Mouse (Mus musculus) mesoderm, embryonic 11.5 days (tissue): Measurements from ENCODE around the gene Ppp3ca.

Experiments
- DNase-seq: peaks from one replicate; pipeline ENCODE4 v3.0.0-alpha.2; 2012; ENCODE audit warnings: low read depth, low spot score

Gene Ppp3ca

DNA sequence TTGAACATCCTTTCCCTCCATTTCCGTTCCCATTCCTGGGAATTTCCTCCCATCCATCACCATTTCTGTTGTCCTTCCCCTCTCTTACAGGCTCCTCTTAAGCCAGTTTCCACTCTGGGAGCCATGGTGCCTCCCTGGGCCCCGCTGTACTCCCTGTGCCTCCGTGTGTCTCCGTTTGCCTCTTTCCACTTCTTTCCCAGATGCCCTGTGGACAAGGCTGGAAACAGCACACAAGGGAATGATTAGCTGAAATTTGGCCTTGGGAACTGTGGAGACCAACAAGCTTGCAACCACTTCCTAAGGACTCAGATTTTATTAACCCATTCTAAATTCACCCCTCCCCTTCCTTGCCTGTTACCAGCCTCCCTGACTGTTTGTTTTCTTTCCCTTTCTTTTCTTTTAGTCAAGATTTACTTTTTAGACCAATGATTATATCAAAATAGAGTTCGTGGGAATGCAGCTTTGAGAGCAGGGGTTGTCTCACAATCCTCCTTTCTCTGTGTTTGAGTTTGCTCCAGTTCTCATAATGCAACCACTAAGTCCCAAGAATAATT, 93.9 kb downstream of the Ppp3ca start:
- peak; percentile 12 for DNase-seq

DNA sequence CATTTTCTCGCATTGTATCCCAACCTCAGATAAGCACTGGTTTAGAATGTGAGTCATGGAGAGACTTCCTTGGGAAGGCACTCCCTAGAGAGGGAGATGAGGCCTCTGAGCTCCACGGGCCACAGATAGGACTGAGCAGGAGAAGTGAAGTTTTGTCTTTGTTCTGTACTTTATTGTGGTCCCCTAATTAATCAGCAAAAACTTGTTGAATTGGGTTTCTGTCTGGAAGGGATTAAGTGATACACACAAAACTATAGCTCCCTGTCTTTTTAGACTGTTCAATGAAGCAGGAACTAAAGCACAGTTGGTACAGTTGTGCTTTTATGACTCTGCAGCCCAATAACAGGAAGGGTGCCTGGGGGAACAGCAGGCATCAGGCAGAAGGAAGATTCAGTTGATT, 95.6 kb downstream of the Ppp3ca start:
- no peak for DNase-seq

DNA sequence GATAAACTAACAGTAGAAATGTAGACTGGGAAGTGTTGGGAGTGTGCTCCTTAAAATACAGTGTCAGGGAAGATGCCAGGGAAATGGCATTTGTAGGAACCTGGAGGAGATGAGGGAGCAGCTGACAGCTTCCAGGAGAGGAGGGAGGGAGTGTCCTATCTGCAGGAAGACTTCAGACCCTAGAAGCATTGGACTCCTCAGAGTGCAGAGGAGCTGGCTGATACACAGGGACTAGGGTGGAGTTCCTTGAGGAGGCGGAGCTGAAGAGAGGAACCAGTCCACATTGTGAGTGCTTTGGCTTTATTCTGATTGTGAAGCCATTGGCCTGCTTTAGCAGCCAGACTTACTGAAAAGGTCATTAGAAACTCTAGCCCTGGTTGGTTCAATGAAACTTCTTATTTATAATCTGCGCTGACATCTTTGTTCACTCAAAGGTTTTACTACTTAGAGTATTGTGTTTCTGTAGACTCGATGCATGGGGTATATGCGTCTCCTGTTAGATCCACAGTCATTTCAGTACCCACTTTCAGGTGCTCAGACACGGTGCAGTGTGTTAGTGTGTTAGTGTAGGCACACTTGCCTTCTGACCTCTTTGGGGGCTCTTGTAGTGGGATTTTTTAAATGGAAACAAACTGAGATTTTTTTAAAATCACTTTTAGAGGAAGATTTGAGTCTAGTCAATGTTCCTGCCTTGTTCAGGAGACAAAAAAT, 99.0 kb downstream of the Ppp3ca start:
- no peak for DNase-seq

DNA sequence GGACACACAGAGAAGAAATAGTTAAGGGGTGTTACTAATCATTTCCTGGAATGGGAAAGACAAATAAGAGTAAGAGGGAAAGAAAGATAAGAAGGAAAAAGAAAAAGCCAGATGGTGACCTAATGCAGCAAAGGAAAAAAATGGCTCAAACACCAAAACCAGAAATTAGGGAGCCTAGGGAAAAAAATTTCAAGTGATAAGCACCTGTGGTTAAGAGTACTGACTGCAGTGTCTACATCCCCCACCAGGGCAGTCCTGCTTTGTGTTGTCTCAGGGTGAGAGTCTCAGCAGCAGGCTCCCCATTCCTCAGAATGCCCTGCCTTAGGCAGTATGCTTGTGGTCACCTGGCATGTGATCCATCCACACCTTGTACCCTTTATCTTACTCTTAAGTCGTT, 99.6 kb downstream of the Ppp3ca start:
- no peak for DNase-seq

DNA sequence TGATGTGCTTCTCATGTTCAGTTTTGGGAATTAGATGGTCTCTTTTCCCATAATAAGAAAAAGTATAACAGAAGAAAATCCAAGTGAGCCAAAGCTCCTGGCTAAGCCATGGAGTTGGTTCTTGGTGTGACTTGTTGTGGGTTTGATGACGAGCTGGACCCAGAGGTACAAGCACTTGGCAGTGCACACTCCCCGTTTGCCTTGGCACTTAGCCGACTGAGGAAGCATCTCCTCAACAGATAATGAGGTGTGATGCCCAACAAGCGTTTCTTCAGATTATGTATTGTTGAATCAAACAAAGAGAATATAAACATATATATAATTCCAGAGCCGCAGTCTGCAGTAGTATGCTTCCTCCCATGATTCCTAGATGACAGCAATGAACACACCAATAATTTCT, 101.8 kb downstream of the Ppp3ca start:
- DNase-seq = no peak

DNA sequence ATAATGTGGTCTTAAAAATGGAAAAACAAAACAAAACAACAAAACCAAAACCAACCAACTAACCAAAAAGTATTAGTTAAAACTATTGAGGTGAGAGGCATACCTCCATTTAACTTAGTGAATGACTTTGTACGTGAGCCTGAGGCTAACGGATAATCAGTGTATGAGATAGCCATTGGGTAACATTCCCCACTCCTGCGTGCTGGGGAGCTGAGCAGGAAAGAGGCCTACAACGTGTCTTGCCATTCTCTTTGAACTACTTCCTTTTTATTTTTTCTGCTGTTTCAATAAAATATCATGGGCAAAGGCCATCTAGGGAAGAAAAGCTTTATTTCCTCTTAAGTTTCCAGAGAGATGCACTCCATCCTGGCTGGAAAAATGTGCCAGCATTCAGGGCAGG, 103.3 kb downstream of the Ppp3ca start:
- DNase-seq = no peak

DNA sequence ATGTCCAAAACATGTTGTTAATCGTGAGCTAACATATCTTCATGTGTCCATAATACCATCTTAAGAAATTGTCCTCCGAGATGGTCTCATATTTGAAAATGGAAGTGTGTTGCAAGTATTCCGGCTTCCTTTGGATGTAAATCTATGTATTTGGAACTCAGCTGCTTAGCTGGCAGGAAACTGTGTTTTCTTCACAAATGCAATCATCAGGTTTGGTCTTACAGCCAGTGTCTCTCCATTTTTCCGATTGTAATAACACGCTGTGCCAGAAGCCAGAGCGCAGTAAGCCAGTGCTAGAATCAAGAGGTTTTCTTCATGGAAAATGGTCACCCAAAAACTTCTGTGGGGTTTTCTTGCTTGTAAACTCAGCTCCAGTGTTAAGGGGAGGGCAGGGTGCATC, 104.3 kb downstream of the Ppp3ca start:
- DNase-seq = no peak

DNA sequence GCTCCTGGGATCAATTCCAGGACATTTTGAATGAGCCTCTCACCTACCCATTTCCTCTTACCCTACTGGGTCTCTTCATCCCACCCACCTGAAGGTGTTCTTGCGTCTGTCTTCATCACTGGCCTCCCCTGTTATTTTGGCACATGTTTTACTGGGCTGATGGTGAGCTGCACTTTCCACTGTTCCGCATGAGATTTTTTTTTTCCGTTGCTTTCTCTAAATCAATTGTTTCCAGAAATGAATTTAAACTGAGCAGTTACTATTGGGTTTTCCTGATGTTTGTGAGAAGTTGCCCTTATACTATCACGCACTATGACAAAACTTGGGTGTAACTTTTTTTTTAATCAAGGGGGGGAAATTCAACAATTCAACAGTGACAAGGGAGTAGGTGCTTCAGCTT, 106.6 kb downstream of the Ppp3ca start:
- no peak for DNase-seq

DNA sequence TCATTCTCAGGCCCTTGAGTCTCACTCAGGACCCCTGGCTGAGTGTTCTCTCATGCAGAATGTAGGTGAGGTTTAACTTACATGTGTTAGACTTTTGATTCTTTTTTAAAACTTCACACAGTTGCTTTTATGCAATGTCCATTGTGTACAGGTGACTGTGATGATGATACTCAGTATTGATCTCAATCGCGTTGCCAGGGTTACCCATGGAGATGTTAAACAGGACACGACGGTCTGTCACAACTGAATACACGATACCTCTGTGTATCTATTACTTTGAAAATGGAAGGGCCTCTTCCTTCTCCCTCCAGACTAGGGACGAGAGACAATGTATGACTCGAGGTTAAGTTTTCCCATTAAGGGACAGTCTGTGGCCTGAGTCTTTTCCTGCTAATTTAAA, 107.5 kb downstream of the Ppp3ca start:
- DNase-seq = no peak

DNA sequence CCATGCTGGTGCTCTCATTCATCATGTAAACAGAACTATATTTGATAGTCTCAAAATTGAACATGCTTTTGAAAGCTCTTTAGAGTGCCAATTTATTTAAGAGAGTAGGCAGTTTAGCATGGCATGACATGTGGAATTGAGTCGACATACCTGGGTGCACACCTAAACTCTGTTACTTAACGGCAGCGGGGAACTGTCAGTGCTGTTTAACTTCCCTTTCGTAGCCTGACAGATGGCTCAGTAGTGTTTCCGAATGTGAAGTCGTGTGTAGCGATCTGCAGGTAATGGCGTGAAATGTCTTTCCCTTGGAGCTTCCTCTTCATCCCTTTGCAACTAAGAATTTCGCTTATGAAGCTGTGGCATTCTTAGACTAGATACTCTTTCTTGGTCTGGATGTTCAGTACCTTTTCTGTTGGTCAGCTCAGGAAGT, 107.9 kb downstream of the Ppp3ca start:
- DNase-seq = no peak

DNA sequence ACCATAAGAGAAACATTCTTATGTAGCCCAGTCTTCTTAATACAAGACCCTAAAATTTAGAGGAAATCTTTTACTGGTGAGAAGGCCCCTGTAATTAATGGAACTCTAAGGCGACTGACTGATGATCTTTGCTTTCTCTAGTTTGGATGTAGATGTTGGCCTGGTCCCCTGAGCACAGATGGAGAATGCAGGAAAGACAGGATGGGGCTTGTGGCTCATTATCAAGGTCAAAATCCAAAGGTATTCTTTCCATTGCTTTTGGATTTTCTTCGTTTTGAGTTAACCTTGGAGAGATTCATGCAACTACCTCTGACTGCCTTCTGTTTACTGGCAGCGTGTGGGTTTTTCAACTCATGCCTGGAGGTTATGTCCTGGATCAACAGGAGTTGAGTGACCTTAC, 110.4 kb downstream of the Ppp3ca start:
- DNase-seq = no peak

DNA sequence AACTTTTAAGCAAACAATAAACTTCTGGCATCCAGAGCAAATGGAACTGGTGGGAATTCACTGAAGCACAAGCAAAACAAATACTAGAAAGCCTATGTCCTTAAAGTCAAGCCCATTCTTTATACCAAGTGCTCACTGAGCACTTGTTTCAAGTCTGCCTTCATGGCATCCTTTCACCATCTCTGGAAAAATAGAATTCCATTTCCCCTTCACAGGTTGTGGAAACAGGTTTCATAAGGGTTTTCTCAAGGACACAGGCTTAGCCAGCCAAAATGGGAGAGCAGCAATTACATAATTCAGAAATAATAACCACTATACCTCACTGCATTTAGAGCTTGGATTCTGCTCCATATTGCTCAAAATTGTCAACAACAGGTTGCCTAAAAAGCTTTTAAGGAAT, 112.1 kb downstream of the Ppp3ca start:
- no peak for DNase-seq

DNA sequence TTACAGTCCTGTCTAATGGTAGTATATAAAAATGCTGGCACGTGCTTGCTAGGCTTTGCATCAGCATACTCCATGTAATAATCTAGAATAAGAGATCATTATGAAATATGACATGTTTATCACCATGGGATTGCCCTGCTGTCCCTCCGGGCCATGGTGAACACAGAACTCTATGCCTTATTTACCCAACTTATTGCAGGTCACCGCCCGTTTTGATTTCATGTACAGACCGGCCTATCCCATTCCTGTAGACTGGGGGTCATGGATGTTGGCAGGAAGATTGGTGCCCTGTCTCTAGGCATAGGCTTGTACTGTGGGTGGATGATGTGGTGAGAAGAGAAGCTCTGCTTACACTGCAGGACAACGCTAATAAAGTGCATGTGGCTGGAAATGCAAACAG, 115.8 kb downstream of the Ppp3ca start:
- no peak for DNase-seq

DNA sequence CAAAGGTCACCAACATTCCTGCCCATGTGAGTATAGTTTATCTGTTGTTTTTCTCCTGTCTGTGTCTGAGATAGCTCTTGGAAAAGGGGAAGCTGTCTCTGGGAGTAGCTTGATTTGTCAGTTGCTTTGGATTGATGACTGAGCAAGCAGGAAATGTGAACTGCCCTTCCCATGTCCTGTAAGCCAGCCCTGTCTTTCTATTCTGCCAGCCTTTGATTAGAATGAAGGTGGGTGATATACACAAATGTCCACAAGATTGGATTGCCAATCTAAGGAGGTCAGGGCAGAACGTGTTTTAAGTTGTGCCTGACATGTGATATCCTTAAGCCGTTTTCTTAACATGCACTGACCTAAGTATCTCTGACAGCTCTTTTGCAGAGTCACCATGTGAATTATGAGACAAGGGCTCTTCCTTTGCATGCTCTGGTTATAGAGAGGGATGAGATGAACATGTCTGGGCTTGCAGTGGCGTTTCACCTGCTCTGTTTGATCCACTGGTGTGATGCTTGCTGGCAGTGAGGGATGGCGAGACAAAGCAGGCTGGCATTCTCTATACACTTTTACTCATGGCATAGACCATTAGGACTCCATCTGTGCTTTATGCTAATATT, 120.4 kb downstream of the Ppp3ca start:
- DNase-seq = peak; percentile 34

DNA sequence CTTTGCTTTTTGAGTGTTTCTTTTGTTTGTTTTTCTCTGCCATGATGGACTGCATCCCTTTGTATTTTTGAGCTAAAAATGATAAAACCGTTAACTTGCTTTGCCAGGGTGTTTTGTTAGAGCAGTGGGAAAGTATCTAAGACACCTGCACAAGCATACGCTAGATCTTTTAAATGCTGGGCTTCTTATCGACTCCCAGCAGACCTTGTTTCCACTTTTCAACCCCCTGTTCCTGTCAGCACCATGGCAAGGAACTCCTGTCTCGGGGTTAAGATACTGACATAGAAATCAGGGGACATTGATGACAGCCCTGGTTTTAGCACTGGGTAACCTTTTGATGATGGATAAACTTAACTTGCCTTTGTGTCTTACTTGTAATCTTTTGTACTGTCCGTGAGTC, 121.5 kb downstream of the Ppp3ca start:
- no peak for DNase-seq

DNA sequence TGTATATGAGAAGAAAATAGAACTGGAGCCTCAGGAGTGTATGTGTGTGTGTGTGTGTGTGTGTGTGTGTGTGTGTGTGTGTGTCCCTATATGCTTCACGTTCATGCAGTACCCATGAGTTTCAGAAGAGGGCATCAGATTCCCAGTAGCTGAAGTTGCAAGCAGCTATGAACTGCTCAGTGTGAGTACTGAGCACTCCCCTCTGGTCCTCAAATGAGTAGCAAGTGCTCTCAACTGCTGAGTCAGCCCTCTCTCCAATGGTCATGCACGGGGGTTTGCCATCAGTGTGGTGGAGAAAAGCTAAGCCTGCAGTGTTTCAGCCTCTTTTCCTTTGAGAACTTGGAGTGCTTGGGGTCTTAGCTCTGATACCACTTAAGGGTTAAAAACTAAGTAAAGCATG, 122.0 kb downstream of the Ppp3ca start:
- DNase-seq = no peak

DNA sequence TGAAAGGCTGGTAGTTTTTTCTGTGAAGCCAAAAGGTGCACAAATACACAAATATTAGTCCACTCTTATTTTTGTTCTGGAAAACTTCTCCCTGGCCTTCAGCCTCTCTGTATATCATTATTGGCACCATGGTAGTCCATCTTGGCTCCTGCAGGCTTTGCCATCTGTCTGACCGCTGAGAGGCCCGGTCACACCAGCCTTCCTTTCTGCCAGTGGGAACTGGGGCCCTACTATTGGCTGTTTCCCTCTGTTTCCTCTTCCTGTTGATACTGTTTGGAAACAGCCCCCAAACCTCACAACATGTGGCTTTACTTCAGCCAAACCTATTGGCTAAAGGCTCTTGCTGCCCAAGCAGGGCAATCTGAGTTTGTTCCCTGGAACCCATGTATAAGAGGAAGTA, 123.5 kb downstream of the Ppp3ca start:
- DNase-seq = no peak

DNA sequence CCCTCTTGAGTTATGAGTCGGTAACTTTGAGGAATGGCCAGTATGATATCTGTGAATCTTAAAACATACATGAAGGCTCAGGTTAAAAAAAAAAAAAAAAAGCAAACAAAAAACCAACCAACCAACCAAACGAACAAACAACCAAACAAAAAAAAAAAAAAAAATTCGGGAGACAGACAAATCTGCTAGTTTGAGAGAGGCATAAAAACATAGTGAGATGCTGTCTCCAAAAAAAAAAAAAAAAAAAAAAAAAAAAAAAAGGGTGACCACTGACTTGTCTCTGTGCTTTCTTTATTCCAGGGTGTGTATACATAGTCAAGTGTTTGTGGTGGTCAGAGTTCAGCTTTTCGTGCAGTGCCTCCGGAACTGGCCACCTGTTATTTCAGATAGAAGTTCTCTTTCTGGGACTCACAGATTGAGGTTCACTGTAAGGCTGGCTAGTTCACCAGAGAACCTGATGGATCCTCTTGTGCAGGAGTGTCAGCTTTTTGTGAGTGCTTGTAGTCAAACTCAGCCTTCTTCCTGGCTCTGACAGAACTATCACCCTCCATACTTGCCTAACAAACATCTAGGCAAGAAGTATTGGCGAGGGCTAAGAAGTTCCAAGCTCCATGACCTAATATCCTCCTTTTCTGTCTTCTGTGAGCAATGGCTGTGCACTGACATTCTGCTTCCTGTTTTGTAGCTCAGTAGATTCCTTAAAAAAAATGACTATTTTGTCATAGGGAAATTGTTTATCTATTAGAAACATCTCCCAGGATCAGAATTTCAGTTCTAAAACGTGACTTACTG, 124.7 kb downstream of the Ppp3ca start:
- DNase-seq = no peak

DNA sequence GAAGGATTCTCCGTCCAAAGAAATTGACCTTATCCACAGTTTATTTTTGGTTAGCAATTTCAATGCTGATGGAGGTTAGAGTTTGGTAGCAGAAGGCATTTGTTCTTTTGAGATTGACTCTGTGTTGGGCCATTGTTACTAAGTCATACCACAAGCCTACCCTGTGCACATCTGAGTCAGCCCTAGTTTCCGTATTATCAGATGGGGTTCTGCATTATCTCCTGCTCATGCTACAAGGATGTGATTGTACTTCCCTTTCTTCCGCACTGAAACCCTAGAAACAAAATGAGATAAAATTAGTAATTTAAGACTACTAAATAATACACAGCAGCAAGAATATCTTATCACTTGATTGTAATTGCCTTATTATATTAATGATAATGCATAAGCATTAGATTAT, 129.0 kb downstream of the Ppp3ca start:
- no peak for DNase-seq

DNA sequence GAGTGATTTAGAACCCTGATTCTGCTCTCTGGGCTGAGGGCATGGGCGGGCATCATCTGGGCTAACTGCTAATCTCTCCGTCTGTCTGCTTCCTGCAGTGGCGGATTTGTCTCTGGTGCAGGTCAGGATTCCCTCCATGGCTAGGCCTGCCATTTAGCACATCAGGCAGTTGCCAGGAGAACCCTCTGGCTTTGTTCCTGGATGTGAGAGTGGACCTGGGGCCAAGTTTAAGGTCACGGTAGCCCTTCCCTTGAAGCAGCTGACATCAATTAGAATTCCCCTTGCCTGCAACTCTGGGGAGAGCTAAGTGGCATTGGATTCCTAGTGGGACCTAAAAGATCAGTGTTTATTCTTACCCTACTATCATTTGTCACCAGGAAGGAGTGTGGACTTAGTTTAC, 132.7 kb downstream of the Ppp3ca start:
- DNase-seq = peak; percentile 21

DNA sequence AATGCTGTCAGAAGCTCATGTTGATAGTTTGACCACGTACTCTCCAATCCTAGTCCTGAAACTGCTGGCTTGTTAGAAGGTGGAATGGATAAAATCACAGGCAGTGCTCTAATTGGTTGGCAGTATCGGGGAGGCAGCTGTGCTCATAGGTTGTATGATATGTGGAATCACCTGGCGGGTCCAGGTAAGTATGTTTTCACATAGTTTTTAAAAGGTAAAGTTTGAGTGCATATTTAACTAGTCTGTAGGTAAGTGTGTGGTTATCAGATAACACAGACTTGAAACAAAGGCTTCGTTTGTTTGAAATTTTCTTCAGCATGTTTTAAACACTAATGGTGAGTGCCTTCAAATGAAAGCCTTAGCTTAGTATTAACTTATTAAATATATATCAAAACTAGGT, 136.0 kb downstream of the Ppp3ca start:
- DNase-seq = no peak

DNA sequence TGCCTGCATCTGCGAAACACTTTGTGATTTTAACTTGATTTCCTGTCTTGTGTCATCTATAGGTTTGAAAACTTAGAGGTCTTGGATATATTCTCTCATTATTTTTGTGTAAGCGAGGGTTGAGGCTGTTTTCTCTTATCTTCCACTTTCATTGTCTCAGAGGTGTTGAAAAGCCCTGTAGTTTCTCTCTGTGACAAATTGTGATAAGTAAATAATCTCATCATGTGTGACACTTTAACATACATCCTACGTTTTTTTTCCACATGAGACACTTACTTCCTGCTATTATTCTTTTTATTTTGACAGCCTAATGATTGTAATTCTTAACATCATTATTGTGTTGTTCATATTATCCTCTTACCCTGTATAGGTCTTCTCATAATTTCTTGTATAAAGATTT, 140.3 kb downstream of the Ppp3ca start:
- no peak for DNase-seq

DNA sequence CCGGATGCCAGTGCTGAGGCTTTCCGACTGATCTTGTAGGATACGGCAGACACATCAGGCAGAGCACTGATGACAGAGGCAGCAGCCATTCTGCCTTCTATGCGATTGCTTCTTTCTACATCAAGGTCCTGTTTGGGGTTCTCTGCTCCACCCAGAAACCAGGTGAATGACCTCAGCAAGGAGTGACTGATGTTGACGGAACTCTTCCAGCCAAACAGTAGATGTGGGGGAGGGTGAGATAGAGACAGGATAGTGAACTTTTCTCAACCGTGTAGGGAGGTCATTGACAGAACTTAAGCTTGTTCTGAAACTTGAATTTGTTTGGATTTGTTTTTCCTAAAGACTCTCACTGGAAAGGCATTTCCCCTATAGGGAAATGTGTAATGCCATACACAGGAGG, 142.2 kb downstream of the Ppp3ca start:
- no peak for DNase-seq
